Mouse (Mus musculus) heart, adult 9 months (tissue): ENCODE measurements around the gene Prr14.
A peak's percentile ranks its signal among the peaks of the same experiment; 100 is the strongest.
"Not testable (repeated sequence)": the region's sequence is repeated elsewhere in the genome, so short reads cannot be mapped to it uniquely, and the experiment has no call there.

ENCODE experiments used
- DNase-seq, 2 experiments: peaks; one replicate each; pipeline ENCODE4 v3.0.0; 2022; ENCODE audit warnings: low spot score in 2 of 2

Gene Prr14

GRCm38 (mm10) chr7:127459311-127459710, at the start of gene Prr14:
Gene Prr14, plus strand, starts transcription at chr7:127459611.
- DNase-seq: not testable (repeated sequence)

DNA sequence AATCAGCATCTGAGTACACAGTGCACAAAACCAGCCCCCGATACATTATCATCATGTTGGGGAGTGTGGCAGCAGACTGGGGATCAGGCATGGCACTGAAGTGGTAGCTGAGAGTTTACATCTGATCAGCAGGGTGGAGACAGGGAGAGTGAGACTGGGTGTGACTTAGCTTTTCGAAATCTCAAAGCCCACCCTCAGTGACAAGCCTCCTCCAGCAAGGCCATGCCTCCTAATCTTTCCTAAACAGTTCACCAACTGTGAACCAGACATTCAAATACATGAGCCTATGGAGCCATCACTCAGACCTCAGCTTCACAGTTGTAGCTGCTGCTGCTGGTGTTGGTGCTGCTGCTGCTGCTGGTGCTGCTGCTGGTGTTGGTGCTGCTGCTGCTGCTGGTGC, 48.0 kb upstream of the Prr14 start:
- no peak for DNase-seq

- DNase-seq: peak; percentile 94 to 95
These were observed 37.8 kb upstream of the Prr14 start, which contains the start of gene Zfp688 for GRCm38 (mm10) chr7:127421388-127422191. Gene Zfp688, minus strand, starts transcription at chr7:127422068.

DNA sequence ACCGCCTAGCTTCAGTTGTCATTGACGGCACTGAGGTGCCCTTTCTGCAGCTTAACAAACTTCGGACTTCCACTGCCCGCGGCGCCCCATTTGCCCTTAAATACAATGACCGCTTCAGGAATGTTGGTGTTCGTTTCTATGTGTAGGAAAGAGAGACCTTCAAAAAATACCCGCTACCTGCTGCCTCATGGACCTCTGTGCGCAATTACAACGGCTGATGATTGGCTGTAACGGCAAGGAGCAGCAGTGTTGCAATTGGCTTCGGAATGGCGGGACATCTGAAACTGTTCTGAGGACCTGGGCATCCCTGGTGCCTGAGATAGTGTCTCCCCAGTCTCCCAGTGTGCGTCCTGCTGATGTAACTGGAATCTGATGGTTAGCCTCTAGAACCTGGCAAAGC, 37.2 kb upstream of the Prr14 start:
- DNase-seq: peak; percentile 14 to 40

DNA sequence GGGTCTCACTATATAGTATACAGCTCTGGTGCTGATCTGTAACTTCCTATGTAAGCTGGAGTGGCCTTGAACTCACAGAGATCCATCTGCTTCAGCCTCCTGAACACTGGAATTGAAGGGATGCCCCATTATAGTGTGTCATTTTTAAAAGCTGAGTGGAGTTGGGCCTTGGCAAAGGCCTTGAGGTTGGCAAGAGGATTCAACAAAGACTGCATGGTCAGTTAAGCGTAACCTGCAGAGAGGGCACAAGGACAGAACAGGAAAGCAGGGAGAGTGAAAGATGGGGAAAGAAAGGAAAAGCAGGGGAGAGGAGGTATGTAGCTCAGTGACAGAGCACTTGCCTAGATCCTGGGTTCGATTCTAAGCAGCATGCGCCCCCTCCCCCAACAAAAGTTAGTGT, 34.1 kb upstream of the Prr14 start:
- no peak for DNase-seq

- DNase-seq: no peak
These were observed 33.5 kb upstream of the Prr14 start for GRCm38 (mm10) chr7:127425911-127426310.

DNA sequence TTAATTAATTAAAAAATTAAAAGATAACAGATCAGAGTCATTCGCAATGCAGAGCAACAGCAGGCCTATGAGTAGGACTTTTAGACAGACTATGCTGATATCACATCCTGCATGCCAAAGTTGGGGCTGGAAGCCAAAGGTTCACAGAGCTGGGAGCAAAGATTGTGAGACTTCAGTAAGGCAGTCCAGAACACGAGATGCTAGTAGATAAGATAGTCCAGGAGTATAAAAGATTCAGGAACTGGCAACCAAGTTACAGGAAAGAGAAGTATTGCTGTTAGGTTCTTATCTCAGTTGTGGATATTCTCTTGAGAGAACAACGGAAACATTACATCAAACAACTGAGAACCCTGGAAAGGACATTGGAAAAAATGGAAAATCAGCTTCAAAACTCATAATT, 33.1 kb upstream of the Prr14 start:
- peak; percentile 60 to 72 for DNase-seq

- DNase-seq: no peak
These were observed 24.2 kb upstream of the Prr14 start for GRCm38 (mm10) chr7:127435206-127435605.

GRCm38 (mm10) chr7:127437724-127438123, 21.7 kb upstream of the Prr14 start:
- no peak for DNase-seq

GRCm38 (mm10) chr7:127443976-127444375, 15.4 kb upstream of the Prr14 start:
- DNase-seq: no peak

- DNase-seq: peak; percentile 96 to 97
These were observed 10.7 kb upstream of the Prr14 start, which contains the start of gene Zfp689 for GRCm38 (mm10) chr7:127448521-127449300. Gene Zfp689, minus strand, starts transcription at chr7:127449158.

- no peak for DNase-seq
These were observed 9.4 kb upstream of the Prr14 start for GRCm38 (mm10) chr7:127449966-127450365.

GRCm38 (mm10) chr7:127453056-127453455, 6.4 kb upstream of the Prr14 start:
- DNase-seq: no peak

DNA sequence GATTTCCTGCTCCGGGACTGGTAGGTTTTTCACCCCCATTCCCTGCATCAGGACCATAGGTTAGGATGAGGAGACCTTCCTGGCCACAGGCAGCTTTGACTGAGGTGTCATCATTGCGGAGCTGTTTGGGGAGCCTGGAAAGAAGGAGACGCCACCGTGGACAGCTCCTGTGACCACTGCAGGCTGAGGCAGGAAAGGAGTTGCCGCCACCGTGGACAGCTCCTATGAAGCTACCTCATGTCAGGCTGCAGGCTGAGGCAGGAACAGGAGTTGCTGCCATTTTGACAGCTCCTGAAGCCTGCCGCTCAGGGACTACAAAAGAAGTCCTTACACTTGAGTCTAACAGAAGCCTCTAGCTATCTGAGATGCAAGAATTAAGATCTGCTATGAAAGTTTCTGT, 4.5 kb upstream of the Prr14 start:
- no peak for DNase-seq

DNA sequence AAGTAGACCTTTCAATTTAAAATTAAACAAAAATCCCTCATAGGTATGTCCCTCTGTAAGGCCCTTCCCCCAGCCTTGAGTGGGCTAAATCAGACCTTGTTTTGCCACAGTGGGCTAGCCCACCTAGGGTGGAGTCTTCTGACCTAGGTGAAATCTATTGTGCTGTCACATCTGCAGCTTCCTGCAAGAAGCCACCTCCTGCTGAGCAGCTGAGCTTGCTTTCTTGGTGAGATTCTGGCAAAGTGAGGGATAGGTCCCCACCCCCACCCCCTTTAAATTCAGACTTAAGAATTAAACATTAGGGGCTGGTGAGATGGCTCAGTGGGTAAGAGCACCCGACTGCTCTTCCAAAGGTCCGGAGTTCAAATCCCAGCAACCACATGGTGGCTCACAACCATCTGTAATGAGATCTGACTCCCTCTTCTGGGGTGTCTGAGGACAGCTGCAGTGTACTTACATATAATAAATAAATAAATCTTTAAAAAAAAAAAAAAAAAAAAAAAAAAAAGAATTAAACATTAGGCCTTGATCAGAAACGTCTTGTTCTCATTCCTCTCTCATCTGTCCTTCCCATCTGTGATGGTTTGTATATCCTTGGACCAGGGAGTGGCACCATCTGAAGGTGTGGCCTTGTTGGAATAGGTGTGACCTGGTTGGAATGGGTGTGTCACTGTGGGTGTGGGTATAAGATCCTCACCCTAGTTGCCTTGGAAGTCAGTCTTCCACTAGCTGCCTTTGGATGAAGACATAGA, 864 bp upstream of the Prr14 start:
- not testable (repeated sequence) for DNase-seq

- DNase-seq: no peak
These were observed 5.8 kb downstream of the Prr14 start for GRCm38 (mm10) chr7:127465191-127465590.

DNA sequence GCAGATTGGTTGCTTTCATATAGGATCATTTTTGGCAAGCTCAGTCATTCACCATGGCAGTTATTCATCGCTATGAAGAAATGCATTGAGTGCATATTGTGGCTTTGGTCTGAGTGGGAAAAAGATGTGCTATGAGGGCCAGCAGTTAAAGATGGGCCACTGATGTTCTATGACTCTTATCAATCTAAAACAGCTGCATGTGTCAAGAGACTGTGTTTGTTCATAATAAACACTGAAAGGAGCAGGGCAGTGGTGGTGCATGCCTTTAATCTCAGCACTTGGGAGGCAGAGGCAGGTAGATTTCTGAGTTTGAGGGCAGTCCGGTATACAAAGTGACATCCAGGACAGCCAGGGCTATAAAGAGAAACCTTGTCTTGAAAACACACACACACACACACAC, 6.3 kb downstream of the Prr14 start:
- not testable (repeated sequence) for DNase-seq

- DNase-seq: no peak
These were observed 7.2 kb downstream of the Prr14 start for GRCm38 (mm10) chr7:127466606-127467005.

DNA sequence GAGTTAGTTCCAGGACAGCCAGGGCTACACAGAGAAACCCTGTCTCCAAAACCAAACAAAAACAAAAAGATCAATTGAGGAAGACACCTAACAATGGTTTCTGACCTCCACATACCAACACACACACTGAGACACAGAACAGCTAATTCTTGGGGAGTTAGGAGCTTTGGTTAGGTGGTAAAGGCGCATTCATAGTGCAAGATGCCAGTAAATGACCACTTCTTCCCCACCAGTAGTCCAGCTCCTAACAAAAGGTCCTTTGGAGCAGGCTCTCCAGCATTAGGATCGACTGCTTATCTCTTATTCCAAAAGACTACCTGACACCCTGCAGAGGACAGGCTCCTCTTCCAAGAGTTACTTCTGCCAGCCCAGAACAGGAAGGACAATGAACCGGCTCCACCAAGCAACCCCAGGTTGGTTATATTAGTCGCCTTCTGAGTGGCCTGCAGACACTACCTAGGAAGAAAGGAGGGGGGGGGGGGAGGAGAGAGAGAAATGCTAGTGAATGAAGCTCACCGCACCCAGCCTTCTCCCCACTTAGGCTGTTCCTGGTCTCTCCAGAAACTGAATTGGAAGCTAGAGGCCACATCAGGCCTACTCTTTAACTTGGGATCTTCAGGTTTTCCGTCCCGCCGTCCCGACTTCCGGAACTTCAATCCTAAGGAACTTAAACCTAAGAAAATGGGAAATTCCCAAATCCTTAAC, 10.8 kb downstream of the Prr14 start:
- DNase-seq: peak; percentile 25 to 27

- DNase-seq: peak; percentile 96
These were observed 11.6 kb downstream of the Prr14 start for GRCm38 (mm10) chr7:127470743-127471645.
